Mouse (Mus musculus) CH12F3 (cell line): ENCODE results near the gene Npcd.

Experiments used
- in situ Hi-C: fragments of 300-500 bp; cut with MboI; formaldehyde crosslinking; loops from 2 replicates; pipeline ENCODE4 v1.14.3; 2020; ENCODE audit warnings: low sequenced_read_pairs

Npcd gene

DNA sequence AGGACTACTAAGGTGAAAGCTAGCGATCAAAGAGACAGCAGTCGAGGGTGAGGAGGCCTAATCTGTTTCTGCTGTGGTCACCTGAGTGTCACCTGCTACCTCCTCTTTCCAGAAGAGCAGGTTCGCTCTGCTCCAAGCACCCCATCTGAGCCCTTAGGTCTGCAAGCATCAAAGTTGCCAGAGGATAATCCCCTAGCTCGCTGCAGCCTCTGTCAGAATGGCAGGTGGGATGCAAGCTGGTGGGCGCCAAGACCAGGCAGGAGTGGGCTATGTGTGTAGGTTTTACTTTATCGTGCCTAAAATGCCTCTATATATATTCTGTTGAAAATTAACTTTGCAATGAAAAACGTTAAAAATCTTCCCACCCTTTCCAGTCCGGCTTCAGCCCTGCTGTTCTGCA is 28.8 kb downstream of the Npcd start:
- in situ Hi-C loops, result no loop called here

DNA sequence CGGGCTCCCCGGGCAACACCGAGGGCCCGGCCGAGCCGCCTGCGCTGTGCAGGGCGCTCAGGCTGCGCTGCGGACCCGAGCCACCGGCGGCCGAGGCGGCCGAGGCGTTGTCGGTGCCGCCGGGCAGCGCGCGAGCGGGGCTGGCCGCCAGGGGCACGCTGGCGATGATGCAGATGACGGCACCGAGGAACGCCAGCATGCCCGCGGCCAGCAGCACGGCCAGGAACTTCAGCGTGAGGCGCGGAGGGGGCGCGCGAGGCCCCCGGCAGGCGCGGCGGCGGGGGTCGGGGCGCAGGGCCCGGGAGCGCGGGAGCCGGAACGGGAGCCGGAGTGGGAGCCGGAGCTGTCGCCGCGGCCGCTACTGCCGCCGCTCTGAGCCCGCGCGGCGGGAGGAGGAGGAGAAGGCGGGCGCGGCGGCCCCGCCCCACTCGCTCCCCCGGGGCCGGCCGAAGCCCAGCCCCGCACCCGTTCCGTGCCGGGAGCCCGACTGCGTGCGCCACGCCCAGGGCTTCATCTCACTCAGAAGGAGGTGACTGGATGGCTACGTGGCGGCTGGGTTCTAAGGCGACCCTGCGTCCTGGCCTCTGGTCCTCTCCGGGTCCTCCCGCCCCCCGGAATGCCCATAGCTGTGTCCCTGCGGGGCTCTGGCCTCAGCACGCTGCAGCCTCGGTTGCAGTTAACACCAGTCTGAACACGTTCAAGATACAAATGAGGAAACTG is 29.5 kb downstream of the Npcd start, which contains the start of gene Nptxr:
Gene Nptxr, minus strand, starts transcription at position 415 of the 720 bp plus-strand sequence.
- in situ Hi-C loops, result no loop called here

DNA sequence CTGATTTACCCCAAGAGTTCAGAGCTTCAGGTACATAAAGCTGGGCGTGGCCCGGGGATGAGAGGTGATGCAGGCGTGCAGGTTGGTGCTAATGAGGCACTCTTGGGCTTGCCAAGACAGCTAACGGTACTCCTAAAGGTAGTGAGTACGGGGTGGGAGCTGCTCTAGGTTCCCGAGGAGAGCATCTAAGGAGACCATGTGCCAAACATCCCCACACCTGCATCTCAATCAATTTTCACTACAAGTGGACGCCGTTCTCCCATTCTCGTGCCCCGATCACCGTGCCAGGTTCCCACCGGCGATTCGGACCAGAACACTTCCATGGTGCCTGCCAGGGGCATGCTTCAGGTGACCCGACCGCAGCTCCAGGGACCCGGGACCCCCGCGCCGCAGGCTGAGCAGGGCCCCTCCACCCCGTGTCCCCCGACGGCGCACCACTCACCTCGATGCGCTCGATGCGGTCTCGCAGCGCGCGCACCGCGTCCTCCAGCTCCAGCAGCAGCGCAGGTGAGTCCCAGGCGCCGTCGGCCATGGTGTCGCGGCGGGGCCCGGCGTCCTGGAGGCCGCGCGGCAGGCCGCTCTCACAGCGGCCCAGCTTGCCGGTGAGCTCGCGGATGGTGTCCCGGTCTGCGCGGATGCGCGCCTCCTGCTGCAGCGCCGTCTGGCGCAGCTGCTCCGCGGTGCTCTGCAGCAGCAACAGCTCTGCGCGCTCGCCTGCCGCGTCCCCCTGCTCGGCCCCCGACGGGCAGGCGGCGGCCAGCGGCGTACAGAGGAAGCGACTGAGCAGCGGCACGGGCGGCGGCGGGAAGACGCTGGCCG is 30.3 kb downstream of the Npcd start:
- in situ Hi-C loops, result no loop called here

DNA sequence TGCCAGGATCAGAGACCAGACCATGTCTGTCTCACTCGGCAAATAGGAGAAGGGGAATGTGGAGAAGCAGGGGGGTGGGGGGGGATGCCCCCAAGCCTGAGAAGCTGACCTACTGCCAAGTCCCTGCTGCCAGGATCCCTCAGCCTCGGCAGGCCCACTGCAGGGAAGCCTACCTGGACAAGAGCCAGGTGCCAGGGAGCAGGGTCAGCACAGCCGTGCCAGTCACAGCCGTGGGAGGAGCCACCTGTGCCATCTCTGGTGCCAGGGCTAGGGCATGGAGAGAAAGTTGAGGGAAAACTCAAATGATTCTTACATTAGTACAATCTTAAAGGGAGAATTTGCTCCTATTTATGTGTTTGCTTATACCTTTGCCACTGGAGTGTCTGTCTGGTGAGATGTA is 31.7 kb downstream of the Npcd start:
- in situ Hi-C loops, result no loop called here

DNA sequence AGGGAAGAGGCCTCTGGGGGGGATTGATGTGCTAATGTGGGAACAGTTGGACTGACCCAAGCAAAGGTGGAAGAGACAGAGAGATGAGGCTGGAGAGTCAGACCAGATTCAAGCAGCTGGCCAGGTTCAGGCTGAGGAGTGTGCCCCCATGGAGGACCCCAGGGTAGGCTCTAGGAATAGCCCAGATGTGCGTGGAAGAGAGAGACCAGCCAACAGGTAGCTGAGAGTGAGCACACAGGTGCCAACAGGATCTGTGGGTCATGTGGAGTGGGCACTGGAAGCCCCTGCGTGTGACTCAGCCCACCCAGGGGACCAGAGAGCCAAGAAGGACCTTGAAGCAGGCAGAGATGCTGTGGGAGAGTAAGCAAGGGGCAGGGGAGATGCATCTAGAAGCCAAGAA is 32.4 kb downstream of the Npcd start:
- in situ Hi-C loops, result no loop called here

DNA sequence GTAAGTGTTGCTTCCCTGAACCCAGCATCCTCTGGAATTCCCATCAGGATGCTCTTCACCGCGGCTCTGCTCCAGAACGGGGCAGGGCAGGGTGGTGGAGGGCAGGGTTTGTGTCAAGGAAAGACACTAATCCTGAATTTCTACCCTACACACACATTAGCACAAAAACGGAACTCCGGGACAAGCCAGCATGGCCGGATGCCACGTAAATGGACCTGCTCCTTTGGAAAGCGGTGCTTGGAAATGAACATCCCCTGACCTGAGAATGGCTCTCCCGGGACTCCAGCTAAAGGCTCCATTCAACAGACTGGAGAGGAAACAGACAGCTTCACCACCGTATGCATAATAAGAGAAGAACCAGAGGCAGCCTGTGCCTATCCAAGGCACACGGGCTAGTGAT is 33.3 kb downstream of the Npcd start:
- in situ Hi-C loops, result no loop called here

DNA sequence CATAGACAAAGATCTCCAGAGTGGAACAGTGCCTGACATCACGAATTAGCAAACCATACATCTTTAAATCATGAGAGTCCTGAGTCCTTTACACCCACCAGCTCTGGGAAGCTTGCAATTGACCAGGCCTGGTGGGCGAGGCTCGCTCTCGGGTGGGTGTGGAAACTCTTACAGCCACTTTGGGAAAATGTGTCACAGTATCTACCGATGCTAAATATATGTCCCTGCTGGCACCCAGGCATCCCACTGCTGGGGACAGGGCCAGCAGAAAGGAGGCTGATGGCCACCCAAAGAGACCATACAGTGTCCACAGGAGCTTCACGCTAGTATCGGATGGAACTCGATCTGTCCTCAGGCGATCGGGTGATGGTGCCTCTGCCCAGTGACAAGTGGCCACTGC is 35.4 kb downstream of the Npcd start:
- in situ Hi-C loops, result no loop called here

DNA sequence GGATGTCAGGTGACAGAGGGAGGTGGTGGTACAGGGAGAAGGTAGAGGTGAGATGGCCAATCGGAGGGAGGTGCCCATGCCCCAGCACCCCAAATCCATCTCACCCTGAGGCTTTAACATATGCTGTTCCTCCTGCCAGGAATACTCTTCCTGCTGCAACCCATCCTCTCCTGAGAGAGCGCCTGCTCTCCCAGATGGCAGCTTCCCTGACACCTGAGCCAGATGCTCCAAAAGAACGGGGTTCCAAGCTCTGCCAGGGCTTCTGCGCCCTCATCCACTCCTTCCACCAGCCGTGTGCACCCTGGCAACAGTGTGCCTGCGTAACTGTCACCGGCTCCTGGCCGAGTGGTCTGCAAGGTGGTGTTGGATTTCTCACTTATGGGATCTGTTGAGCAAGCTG is 36.4 kb downstream of the Npcd start:
- in situ Hi-C loops, result no loop called here

DNA sequence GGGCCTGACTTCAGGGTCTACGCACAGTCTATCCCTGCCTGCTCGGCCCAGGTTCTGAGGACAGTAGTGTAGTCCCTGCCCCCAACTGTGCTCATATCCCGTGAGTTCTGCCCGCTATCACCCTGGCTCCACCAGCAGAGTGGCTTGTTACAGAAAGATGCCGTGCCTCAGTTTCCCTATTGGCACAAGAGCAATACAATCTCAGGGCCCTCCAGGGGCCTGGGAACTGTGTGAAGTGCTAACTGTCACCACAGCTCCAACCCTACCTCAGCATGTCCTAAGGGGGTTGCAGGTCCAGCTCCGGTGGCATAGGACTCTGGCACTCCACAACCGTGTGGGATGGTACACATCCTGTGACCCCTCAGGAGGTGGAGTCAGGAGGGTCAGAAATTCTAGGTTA is 36.9 kb downstream of the Npcd start:
- in situ Hi-C loops, result no loop called here

DNA sequence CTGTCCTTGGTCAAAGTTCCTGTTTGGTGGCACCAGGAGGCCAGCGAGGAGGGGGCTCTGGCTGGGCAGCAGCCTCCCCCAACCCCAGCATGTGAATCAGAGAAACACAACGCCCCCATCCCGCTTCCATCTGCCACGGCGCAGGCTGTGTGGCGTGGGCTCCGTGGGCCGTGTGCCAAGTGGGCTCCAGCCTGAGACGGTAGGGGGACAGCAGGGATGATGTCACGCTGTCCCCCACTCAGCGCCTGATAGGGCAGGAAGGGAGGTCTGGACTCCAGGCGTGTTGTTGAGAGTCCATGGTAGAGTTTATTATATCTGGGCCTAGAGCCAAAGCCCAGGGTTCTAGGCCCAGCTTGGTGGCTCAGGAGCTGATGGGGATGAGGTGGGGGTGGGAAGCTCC is 37.8 kb downstream of the Npcd start:
- in situ Hi-C loops, result no loop called here

DNA sequence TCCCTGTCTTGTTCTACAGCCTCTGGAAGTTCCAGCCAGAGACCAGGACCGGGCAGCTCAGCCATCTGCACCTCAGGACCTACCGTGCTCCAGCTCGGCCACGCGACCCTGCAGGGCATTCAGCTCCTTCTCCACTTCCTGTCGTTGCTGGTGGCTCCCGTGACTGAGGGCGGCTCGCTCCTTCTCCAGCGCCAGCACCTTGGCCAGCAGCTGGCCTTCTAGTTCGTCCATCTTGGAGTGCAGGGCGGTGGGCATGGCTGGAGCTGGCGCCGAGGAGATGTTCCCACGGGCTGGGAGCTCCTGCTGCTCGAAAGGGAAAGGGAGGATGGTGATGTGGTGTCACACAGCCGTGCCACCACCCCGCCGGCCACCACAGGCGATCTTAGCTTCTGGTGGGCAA is 39.9 kb downstream of the Npcd start:
- in situ Hi-C loops, result no loop called here

DNA sequence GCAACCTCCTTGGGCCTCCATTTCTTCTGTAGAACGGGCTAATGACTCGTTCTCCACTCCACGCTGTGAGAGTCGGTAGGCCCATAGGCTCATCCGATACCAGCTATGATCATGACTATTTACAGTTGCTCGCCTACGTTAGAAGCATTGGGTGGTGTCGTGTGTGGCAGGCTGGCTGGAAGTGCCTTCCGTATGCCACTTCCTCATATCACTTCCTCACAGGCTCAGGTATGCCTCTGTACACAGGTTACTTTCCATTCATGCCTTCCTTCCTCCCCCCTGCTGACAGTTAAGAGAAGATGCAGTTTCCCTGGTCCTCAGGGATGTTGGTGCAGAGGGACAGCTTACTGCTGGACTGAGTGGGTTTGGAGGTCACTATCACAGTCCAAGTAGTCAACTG is 41.0 kb downstream of the Npcd start:
- in situ Hi-C loops, result no loop called here

DNA sequence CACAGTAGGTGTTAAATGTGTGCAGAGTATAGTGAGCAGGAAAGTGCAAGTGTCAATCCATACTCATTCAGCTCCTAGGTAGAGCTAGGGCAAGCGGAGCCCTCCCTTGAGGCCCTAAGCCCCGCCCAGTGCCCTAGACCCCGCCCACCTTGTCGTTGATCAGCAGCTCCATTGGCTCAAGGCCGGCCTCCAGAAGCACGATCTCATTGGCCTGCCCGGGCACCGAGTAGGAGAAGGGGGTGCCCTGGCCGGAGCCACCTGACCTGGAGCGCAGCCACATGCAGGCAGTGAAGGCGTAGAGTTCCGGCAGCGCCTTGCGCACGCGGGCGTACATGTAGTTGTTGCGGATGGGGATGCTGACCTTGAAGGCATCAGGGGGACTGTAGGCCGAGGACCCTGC is 41.6 kb downstream of the Npcd start:
- in situ Hi-C loops, result no loop called here

DNA sequence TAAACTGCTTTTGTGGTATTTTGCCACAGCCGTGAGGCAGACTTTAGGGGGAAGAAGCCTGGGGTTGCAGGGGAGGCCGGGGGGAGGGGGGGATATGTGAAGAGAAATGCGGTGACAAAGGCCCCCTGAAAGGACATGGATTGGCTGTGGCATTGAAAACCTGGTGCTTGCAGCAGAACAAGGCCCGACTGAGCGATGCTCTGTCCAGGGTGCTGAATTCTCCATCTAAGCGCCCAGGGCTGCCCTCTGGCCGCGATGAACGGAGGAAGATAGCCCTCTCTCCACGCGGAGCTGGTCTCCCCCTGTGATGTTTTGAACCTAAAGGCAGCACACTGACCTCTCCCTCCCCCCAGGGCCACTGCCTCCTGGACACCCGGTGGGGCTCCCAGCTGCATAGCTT is 42.5 kb downstream of the Npcd start:
- in situ Hi-C loops, result no loop called here

DNA sequence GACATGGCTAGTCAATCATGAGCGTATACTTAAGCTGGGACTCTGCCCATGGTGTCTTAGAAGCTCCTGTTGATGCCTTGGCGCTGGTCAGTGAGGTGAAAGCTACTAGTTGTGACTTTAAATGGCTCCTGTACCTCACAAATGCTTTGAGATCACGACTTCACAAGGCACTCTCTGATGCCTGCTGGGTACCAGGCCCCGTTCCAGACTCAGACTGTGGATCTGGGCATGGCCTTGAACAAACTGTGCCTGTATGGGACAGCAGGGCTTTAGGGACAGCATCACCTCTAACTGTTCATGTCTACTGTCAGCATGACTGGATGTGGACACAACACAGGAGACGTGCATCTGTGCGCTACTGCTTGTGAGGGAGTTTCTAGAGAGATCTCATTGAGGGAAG is 43.1 kb downstream of the Npcd start:
- in situ Hi-C loops, result no loop called here

DNA sequence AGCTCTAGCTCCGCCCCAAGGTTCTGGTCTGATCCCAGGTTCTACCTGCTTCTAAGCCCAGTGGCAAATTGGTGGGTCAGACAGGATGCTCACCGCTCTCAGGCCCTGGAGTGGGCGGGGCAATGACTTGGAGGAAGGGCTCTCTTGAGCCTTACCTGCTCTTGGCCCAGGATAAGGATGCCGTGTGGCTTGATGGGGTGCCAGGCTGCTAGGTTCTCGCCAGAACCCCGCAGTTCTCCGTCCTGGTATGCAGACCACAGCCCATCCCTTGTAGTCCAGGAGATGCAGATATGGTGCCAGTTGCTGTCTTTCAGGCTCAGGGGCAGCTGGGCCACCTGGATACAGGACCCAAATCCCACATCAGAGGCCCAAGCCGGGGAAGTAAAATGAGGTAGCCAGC is 43.9 kb downstream of the Npcd start:
- in situ Hi-C loops, result no loop called here

DNA sequence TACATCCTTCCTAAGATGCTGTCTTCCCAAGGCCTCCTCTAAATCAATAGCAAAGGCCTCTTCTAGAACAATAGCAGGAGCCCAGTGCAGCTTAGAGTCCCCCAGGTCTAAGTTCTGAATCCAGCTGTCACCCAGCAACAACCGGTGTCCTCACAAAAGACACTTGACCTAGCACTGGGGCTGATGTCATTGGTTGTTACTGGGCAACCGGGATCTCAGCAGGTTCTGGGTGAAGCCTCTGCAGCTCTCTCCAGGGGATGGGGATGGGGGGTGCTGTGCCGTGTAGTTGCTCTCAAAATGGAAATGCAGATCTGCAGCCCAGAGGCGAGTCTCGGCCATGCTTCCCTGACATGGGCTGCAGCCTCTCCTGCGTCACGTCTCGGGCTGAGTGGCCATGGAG is 46.2 kb downstream of the Npcd start:
- in situ Hi-C loops, result no loop called here

DNA sequence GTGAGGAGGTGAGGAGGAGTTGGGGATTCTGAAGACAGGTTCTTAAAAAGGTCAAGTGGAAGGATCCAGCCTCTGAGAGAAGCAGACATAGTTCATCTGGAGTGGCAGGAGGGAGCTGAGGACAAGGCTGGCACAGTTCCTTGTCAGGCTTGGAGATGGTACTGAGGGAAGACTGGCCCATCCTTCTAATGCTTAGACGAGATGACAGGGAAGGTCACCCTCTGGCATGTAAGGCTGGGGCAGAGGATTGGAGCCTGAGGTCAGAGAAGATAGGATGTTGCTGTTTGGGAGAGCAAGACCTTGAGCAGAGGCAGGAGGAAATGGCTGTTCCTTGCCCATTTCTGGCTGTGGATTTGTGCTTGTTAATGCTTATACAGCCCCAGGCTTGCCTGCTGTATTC is 49.0 kb downstream of the Npcd start:
- in situ Hi-C loops, result no loop called here

DNA sequence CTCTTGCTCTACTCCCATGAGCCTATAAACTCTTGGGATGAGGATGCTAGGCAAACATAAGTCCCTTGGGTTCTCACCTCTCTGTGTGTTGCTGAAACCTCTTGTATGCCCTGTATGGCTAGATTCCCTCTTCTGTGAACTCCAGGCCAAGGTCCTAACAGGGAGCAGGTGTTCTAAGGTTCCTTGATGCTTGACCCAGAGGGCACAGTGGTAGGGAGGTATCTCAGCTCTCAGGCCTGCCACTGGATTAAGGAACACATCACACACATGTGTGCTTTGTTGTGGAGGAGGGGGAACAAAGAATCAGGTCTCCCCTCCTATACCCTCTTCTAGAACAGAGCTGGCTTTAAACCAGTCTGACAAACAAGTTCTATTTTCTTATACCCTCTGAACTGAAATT is 56.3 kb downstream of the Npcd start, which contains the start of gene Dnal4:
Gene Dnal4, minus strand, starts transcription at position 101 of the 400 bp plus-strand sequence.
- in situ Hi-C loops, result no loop called here

DNA sequence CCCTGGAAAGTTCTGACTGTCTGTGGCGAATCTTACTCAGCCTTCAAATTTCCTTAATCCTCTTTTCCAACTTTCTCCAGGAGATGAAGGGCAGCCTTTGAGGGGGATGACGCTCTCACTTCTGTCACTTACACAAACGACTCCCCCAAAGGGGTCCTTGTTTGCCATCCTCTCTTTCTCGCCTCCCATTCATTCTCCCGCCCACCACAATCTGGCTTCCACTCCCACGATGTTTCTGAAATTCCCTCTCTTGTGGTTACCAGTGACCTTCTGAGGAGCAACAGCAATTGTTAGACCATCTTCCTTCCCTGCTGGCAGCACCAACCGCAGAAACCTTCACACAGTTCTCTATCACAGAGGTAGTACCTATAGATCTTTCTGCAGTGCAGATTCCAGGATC is 58.4 kb downstream of the Npcd start:
- in situ Hi-C loops, result no loop called here

DNA sequence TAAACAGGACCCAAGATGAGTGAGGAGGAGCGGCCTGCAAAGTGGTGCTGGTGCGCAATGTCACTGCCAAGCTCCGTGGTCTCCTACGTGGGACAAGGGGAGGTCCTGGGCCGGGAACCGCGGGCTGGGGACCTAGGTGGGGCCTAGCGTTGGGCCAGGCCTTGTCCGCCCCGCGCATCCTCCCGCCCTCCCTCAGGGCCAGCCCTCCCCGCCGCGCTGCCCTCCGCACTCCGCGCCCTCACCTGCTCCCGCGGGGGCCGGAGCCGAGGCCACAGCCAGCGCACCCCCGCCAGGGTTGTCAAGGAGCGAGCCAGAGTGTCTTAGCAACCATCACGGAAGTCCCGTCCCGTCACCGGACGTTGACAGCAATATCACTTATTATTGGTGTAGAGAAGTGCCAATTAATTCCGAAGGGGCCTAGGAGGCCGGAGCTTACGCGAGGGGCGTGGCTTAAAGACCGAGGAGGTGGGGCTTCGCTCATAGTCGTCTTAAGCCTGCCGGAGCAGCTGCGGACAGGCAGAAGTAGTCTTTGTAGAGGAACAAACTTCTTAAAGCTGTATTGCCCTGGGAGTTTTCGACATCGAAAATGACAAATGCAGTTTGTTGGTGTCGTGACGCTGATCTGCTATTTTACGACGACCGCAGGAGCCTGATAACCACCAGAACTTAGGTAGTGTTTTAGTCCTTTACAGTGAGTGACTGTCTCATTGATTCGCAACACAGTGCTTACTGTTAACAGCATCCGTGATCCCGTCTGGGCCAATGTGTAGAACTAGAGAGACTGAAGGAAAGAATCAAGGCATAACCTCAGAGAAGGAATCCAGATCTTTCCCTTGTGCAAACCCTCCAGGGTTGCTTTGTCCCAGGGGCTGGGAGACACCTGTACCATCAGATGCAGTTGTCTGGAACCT is 59.7 kb downstream of the Npcd start:
- in situ Hi-C loops, result no loop called here
